Mouse (Mus musculus): ENCODE results near the gene Dnaic1. TPM values are rescaled to one million over a fixed set of nuclear protein-coding genes. Genes with fewer than 3 reads are reported as not detected.
A peak's percentile ranks its signal among the peaks of the same experiment; 100 is the strongest.

The Dnaic1 gene
- total RNA-seq (2015; ENCODE audit: low replicate concordance) (not detected in 2 replicates), total RNA-seq (2017; ENCODE audit: low replicate concordance) (not detected in 2 replicates)

DNA sequence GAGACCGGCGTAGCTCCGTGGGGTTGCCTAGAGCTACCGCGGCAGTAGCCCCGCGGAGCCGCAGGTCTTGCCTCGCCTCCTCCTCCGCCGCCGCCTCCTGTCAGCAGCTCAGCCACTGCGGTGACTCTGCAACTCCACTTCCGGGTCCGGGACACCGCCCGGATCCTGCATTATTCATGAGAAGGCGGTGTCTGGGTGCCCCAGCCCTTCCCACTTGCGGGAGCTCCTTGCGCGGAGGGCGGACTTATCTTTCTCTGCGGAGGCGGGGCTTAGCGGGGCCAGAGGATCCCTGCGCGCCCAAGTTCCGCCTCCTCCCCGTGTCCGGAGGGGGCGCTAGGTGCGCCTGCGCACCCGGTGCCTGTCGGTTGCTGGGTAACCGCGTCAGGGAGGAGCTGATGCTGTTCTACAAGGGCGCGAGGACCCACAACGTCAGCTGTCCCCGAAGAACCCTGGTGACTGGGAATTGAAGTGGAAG, at the start of gene Dnaic1, which contains the start of gene Fam219a:
Gene Dnaic1, plus strand, starts transcription at position 365 of the 475 bp plus-strand sequence.
Gene Fam219a, minus strand, starts transcription at position 128 of the 475 bp plus-strand sequence.
- peak; percentile 98 for ATAC-seq (replicated peaks; ENCODE audit: low FRiP score, poor library complexity, severe bottlenecking)

DNA sequence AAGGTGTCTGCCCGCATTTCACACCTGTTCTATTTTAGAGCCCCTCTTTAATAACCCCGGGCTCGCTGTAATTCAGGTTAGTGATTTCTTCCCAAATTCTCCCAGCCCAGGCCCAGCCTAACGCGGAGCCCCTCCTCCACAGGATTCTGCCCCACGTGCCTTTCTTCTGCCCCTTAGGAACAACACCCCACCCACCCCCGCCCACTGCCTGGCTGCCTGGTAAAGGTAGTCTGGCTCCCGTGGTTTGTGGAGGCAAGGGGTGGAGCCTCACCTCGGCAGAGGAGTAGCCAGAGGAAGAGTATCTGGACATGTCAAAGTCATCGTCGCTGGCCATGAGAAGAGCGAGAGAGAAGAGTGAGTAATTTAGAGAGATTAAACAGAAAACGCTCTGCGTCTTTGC, 48.9 kb upstream of the Dnaic1 start:
- ATAC-seq (replicated peaks; ENCODE audit: low FRiP score, poor library complexity, severe bottlenecking), result no peak

DNA sequence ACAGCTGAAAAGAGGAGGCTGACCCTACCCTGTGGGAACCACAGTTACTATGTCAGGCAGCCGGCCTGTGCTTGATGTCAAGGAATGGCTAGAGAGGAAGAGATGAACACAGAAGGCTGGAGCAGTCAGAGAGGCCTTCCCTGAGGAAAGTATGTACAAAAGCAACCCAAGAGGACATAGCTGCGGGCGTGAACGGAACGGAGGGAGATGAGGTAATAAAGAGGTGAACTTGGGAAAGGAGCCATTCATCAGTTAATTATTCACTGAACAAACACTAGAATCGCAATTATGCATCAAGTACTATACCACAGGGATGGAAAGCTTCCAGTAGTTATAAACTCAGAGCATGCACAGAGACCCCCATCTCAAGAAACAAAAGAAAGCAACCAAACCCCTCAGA, 47.4 kb upstream of the Dnaic1 start:
- no peak for ATAC-seq (replicated peaks; ENCODE audit: low FRiP score, poor library complexity, severe bottlenecking)

- ATAC-seq (replicated peaks; ENCODE audit: low FRiP score, poor library complexity, severe bottlenecking), result no peak
These were observed 46.8 kb upstream of the Dnaic1 start for GRCm38 (mm10) chr4:41522788-41523187.

DNA sequence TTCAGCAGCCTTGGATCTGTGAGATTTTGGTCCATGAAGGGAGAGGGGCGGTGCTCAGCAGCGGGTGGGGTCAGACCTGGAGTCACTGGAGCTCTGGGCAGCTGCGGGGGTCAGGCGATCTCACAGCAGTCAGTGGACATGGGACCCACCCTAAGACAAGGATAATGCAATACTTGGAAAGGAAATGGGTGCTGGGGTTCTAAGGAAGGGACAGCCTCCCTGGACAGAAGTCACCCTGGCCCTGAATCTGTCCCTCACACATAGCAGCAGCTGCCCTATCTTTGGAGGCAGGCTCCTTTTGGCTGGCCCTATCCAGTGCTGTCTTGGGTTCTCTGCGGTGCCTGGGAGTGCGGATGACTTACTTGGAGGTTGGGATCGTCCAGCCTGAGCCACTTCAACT, 45.7 kb upstream of the Dnaic1 start:
- no peak for ATAC-seq (replicated peaks; ENCODE audit: low FRiP score, poor library complexity, severe bottlenecking)

GRCm38 (mm10) chr4:41524829-41525228, 44.7 kb upstream of the Dnaic1 start:
- ATAC-seq (replicated peaks; ENCODE audit: low FRiP score, poor library complexity, severe bottlenecking), result no peak

DNA sequence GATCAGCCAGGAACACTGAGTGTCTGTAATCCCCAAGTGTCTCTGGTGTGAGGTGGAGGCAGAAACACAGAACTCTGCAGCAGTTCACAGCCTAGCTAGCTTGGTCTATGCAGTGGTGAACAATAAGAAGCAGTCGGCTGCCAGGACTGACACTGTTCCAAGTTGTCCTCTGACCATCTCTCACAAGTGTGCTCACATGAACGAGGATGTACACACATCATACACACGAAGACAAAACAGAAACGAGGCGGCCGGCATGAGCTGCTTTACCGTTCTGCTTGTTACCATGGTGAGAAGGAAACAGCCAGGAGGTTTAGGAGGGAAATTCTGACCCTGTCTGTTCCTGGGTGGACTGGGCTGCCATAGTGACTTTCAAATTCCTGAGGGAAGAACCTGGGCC, 43.0 kb upstream of the Dnaic1 start:
- ATAC-seq (replicated peaks; ENCODE audit: low FRiP score, poor library complexity, severe bottlenecking), result no peak

DNA sequence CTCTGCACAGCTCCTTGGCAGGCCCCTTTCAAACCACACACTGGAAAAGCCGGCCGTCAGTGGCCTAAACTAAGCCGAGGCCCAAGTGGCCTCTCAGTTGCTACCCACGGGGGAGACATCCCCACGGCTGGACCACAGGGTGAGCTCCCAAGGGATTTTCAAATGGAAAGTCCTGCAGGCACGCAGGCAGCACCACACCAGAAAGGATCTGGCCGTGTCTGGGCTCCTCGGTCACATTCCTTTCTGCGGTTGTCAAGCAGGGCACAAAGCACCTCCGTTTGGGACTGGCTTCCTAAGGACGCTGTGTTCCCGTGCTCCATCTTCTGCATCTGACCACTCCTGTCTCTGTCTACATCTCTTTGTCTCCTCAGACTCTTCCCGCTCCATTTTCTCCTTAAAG, 42.5 kb upstream of the Dnaic1 start:
- no peak for ATAC-seq (replicated peaks; ENCODE audit: low FRiP score, poor library complexity, severe bottlenecking)

- ATAC-seq (replicated peaks; ENCODE audit: low FRiP score, poor library complexity, severe bottlenecking), result no peak
These were observed 41.6 kb upstream of the Dnaic1 start for GRCm38 (mm10) chr4:41527996-41528395.

- no peak for ATAC-seq (replicated peaks; ENCODE audit: low FRiP score, poor library complexity, severe bottlenecking)
These were observed 37.2 kb upstream of the Dnaic1 start for GRCm38 (mm10) chr4:41532420-41532819.

GRCm38 (mm10) chr4:41534866-41535265, 34.7 kb upstream of the Dnaic1 start:
- ATAC-seq (replicated peaks; ENCODE audit: low FRiP score, poor library complexity, severe bottlenecking), result no peak

GRCm38 (mm10) chr4:41542136-41542535, 27.4 kb upstream of the Dnaic1 start:
- ATAC-seq (replicated peaks; ENCODE audit: low FRiP score, poor library complexity, severe bottlenecking), result no peak

DNA sequence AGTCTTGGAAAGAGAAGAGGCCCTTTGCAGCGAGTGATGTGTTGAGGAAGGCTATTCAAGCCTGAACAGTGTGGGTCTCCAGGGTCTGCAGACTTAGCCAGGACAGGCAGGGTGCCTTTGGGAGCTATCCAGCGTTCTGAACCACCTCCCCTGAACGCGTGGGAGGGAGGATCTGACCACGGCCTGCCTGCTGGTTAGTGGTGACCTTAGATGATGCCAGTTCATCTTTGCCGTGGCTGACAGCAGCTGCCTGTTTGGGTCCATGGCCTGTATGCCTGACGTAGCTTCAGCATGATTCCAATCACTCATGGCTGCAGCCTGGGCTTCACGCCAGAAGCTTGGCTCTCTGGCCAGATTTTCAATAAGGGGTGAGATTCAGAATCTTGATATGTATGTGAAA, 23.6 kb upstream of the Dnaic1 start:
- no peak for ATAC-seq (replicated peaks; ENCODE audit: low FRiP score, poor library complexity, severe bottlenecking)

DNA sequence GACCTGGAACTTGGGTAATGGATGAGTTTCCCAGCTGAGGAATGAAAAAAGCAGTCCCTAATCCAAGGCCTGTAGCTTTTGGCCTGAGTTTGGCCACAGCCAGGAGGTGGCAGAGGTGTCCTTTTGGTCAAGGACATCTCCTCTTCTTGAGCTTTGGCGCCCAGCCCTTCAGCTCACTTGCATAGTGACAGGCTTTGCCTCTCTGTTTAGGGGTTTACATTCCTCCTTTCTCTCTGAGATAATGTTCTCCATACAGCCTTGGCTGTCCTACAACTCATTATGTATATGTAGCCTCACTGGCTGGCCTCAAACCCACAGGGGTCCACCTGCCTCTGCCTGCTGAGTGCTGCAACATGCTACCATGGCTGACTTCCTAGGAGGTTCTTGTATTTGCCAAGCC, 22.5 kb upstream of the Dnaic1 start:
- no peak for ATAC-seq (replicated peaks; ENCODE audit: low FRiP score, poor library complexity, severe bottlenecking)

DNA sequence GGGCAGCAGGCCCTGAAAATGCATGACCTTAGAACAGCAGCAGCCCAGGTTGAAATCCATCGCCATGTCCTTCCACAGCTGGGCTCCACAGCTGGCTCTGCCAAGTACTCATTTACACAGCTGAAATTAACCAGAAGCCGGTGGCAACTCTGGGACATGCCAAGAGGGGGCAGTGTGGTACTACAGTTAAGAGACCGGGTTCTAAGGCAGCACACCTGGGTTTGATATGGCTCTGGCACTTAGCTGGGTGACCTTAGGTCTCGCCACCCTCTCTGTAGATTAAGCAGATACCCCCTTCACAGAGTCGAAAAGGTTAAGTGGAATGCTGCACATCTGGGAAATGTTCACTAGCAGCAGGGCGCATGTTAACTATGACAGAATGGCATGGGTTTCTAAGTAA, 17.0 kb upstream of the Dnaic1 start:
- ATAC-seq (replicated peaks; ENCODE audit: low FRiP score, poor library complexity, severe bottlenecking), result no peak

DNA sequence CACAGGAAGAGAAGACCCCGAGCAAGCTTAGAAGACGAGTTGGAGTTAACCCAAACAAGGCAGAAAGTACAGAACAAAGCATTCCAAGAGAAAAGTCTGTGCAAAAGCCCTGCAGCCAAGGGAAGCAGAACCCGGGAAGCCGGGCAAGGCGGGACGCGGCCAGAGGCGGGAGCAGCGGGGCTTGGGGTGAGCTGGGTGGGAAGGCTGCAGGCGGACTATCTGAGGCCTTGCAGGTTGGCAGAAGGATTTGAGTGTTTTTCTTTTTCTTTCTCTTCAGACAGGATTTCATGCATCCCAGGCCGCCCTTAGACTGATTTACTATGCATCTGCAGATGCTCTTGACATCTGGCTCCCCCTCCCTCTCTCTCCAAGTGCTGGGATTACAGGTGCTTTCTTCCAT, 16.5 kb upstream of the Dnaic1 start:
- no peak for ATAC-seq (replicated peaks; ENCODE audit: low FRiP score, poor library complexity, severe bottlenecking)

- ATAC-seq (replicated peaks; ENCODE audit: low FRiP score, poor library complexity, severe bottlenecking), result no peak
These were observed 14.4 kb upstream of the Dnaic1 start for GRCm38 (mm10) chr4:41554994-41555663.

- ATAC-seq (replicated peaks; ENCODE audit: low FRiP score, poor library complexity, severe bottlenecking), result no peak
These were observed 13.1 kb upstream of the Dnaic1 start for GRCm38 (mm10) chr4:41556311-41556953.

GRCm38 (mm10) chr4:41557092-41557491, 12.5 kb upstream of the Dnaic1 start:
- no peak for ATAC-seq (replicated peaks; ENCODE audit: low FRiP score, poor library complexity, severe bottlenecking)

DNA sequence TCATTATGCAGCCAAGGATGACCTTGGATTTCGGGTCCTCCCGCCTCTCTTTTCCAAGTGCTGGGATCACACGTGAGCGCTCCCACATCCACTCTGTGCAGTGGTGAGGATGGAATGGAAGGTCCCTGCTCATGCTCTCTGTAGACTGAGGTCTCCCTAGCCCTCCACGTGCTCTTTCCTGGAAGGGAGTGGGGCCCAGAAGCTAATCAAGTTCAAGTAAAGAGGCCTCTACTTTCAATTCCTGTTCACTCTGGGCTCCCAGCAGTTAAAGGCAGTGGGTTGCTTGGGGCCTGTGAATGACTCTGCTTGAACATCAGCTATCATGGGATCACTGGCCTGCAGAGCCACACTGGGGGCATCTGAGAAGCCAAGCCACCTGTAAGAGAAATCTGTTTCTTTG, 6.3 kb upstream of the Dnaic1 start:
- ATAC-seq (replicated peaks; ENCODE audit: low FRiP score, poor library complexity, severe bottlenecking), result no peak

DNA sequence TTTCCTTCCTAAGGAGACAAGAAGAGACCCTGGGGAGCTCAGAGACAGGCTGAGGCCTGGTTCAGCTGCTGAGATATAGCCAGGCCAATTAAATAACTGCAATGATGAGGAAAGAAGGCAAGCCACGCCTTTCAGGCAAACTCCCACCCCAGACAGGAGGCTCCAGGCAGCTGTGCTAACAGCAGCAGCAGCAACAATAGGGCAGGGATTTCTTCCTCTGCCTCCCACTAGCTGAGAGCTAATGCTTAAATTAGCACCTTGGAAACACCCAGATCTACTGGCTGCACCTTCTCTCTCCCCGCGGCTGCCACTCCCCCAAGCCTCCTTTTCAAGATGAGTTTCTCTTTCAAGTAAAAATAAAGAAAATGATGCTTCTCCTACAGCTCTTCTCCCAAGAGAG, 3.5 kb upstream of the Dnaic1 start:
- ATAC-seq (replicated peaks; ENCODE audit: low FRiP score, poor library complexity, severe bottlenecking), result no peak
